Mouse (Mus musculus): ENCODE results near the gene Olfr1137.

Olfr1137 gene

GRCm38 (mm10) chr2:87713079-87713478 is at the start of gene Olfr1137:
Gene Olfr1137, minus strand, starts transcription at chr2:87713179.
- no peak for DNase-seq (ENCODE audit: extremely low spot score, low read depth, low spot score)

- no peak for DNase-seq (ENCODE audit: extremely low spot score, low read depth, low spot score)
These were observed 40.9 kb upstream of the Olfr1137 start, which contains the start of gene Olfr1141 for GRCm38 (mm10) chr2:87753891-87754290. Gene Olfr1141, minus strand, starts transcription at chr2:87753991.

GRCm38 (mm10) chr2:87743452-87743851 is 30.5 kb upstream of the Olfr1137 start, which contains the start of gene Olfr1140:
Gene Olfr1140, plus strand, starts transcription at chr2:87743752.
- DNase-seq (ENCODE audit: extremely low spot score, low read depth, low spot score), result no peak

GRCm38 (mm10) chr2:87739878-87740277 is 26.9 kb upstream of the Olfr1137 start, which contains the start of gene Olfr1138:
Gene Olfr1138, minus strand, starts transcription at chr2:87739978.
- DNase-seq (ENCODE audit: extremely low spot score, low read depth, low spot score), result no peak

- DNase-seq (ENCODE audit: extremely low spot score, low read depth, low spot score), result no peak
These were observed 19.1 kb downstream of the Olfr1137 start, which contains the start of gene Olfr1136 for GRCm38 (mm10) chr2:87693847-87694246. Gene Olfr1136, minus strand, starts transcription at chr2:87693947.

- DNase-seq (ENCODE audit: extremely low spot score, low read depth, low spot score), result no peak
These were observed 39.4 kb downstream of the Olfr1137 start, which contains the start of gene Olfr1135 for GRCm38 (mm10) chr2:87673564-87673963. Gene Olfr1135, minus strand, starts transcription at chr2:87673664.
